ENCODE assay signal across 9 mouse cellular contexts in the genomic region with DNA sequence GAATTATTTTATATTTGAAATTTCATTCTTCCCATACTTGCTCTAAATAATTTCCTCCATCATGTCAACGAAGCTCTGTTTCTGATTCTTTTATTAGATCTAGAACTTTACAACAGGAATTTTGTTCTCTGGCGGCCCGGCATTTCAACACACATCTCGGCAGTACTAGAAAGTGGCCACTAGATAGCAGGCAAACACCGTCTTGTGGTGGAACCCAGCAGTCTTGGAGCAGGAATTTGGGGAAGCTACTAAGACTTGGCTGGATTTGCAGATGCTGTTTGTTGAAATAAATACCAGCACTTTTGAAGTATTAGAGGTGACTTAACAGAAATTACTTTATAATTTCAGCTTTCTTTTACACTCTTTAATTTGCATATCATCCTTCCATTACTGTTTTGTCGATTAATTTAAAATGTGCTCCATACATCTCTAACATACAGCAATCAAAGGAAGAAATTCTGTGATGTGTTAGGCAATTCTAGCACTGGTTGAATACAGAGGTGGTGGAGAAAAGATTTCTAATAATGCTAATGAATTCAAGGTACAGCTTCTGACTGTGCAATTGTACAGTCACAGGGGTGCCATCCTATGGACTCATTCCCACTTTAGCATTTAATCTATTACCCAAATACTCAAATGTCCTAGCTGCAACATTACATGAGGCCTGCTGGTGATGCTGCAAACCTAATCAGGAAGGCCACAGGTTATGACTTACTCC.
A peak's percentile ranks its signal among the peaks of the same experiment; 100 is the strongest.
DNase-seq lines count a peak whose midpoint lies in the region; ATAC-seq and TF ChIP-seq lines count a peak whose summit lies in the region.
"Had no signal": no experiment of that assay in that cellular context is flagged by ENCODE, and none has a peak within 500 bp of the region (broad histone marks: within the 10 kb centered on the region; RNA-seq: fewer than 3 reads in every experiment).

No protein-coding gene starts in this region.

- no peak overlapping the region for H3K4me2 ChIP-seq in heart, embryonic 12.5 days
- H3K4me2 ChIP-seq: liver, embryonic 15.5 days had no signal

- H3K4me3 ChIP-seq in small intestine, adult 2 months (ENCODE audit: low read depth, low read length), result no peak overlapping the region
- no peak overlapping the region for H3K4me3 ChIP-seq in heart, embryonic 12.5 days
- H3K4me3 ChIP-seq: liver, embryonic 15.5 days had no signal

- DNase-seq in thymus, postnatal 0 days (ENCODE audit: low spot score), result peak; percentile 39
- no peak for DNase-seq in thymus, adult 18-20 months
- DNase-seq in cerebellum, postnatal 14 days, result peak; percentile 70 to 72
- peak; percentile 43 to 68 for DNase-seq in frontal cortex, postnatal 36 days (ENCODE audit: low spot score in 2 of 2)
- DNase-seq in layer of hippocampus, adult 9-10 months (ENCODE audit: low spot score), result peak; percentile 15

- H3K27me3 ChIP-seq in small intestine, adult 2 months (ENCODE audit: control insufficient read depth, insufficient read depth, low read length), result no peaks in the 10 kb centered on the region
- no peaks in the 10 kb centered on the region for H3K27me3 ChIP-seq in heart, embryonic 12.5 days (replicated peaks)
- H3K27me3 ChIP-seq: liver, embryonic 15.5 days had no signal

- H3K4me1 ChIP-seq in small intestine, adult 2 months (ENCODE audit: control insufficient read depth, insufficient read depth, insufficient read length, low read length), result no peaks in the 10 kb centered on the region
- H3K4me1 ChIP-seq in heart, embryonic 12.5 days (replicated peaks), result no peaks in the 10 kb centered on the region
- H3K4me1 ChIP-seq: liver, embryonic 15.5 days had no signal

- no peak overlapping the region for H3K27ac ChIP-seq in small intestine, adult 2 months (ENCODE audit: insufficient read depth, low read depth, low read length)
- H3K27ac ChIP-seq in heart, embryonic 12.5 days (ENCODE audit: poor library complexity, severe bottlenecking), result no peak overlapping the region
- H3K27ac ChIP-seq: liver, embryonic 15.5 days had no signal

- peak; percentile 63; the same call in 1 of the 2 replicates for TF ChIP-seq CTCF in small intestine, adult 2 months (IDR thresholded peaks at IDR 0.05; ENCODE audit: extremely low read depth, insufficient read length, insufficient replicate concordance, low read depth, low read length)

- H3K36me3 ChIP-seq in small intestine, adult 2 months (ENCODE audit: control insufficient read depth, insufficient read depth, low read length), result no peaks in the 10 kb centered on the region; the same call in 1 of the 2 replicates
- H3K36me3 ChIP-seq in heart, embryonic 12.5 days, result no peaks in the 10 kb centered on the region
- H3K36me3 ChIP-seq: liver, embryonic 15.5 days had no signal

- peaks cover 5% of the 10 kb centered on the region for H3K9me3 ChIP-seq in heart, embryonic 12.5 days (replicated peaks)
- H3K9me3 ChIP-seq: liver, embryonic 15.5 days had no signal

- no peak for TF ChIP-seq POLR2A in small intestine, adult 2 months (IDR thresholded peaks at IDR 0.05; ENCODE audit: low read depth, low read length)

- H3K9ac ChIP-seq in heart, embryonic 12.5 days, result no peak overlapping the region
- H3K9ac ChIP-seq: liver, embryonic 15.5 days had no signal

- 43% methylated on average over 6 of the region's 6 CpGs for WGBS in small intestine, adult 2 months
- 26% methylated on average over 6 of the region's 6 CpGs for WGBS in heart, embryonic 12.5 days

- peak; percentile 66 for ATAC-seq in megakaryocyte, adult 5-6 weeks (ENCODE audit: poor library complexity, severe bottlenecking)
- ATAC-seq in heart, embryonic 12.5 days (ENCODE audit: insufficient number of reproducible peaks, low FRiP score), result no peak

Comparison
In these comparisons a context has a peak if more than half of its experiments do, and no peak if none do; other contexts are left out.
1. DNase-seq: peak in thymus, postnatal 0 days (single experiment), cerebellum, postnatal 14 days (2 of 2), frontal cortex, postnatal 36 days (2 of 2) and layer of hippocampus, adult 9-10 months (single experiment); none in thymus, adult 18-20 months (0 of 2).